In genomic region chr2:85137601-85138140, GRCm38 (mm10) we compare ENCODE assay signal across 10 mouse cellular contexts. TPM values are rescaled to one million over a fixed set of nuclear protein-coding genes. Genes with fewer than 3 reads are reported as not detected.
DNase-seq lines count a peak whose midpoint lies in the region; ATAC-seq and TF ChIP-seq lines count a peak whose summit lies in the region.
"Had no signal": no experiment of that assay in that cellular context is flagged by ENCODE, and none has a peak within 500 bp of the region (broad histone marks: within the 10 kb centered on the region; RNA-seq: fewer than 3 reads in every experiment).

No protein-coding gene starts in this region.

- no peak for TF ChIP-seq POLR2A in heart, adult 2 months (IDR thresholded peaks at IDR 0.05; ENCODE audit: insufficient read depth, low read depth, low read length)

- H3K27ac ChIP-seq in heart, adult 2 months, result peak overlapping the region; percentile 90
- H3K27ac ChIP-seq in lung, embryonic 16.5 days (ENCODE audit: low read length), result peak overlapping the region; percentile 73
- no peak overlapping the region for H3K27ac ChIP-seq in intestine, postnatal 0 days (ENCODE audit: low read depth, low read length)
- H3K27ac ChIP-seq: liver, embryonic 14.5 days had no signal

- TF ChIP-seq EP300 in heart, adult 2 months (IDR thresholded peaks at IDR 0.05; ENCODE audit: insufficient read depth, low read depth, low read length), result no peak

- no peak for TF ChIP-seq CTCF in heart, adult 2 months (IDR thresholded peaks at IDR 0.05)
- no peak for TF ChIP-seq CTCF in intestine, postnatal 0 days (IDR thresholded peaks at IDR 0.05; ENCODE audit: low read depth)

- H3K27me3 ChIP-seq in heart, adult 2 months (ENCODE audit: control insufficient read depth, insufficient read depth, low read length), result no peaks in the 10 kb centered on the region
- no peaks in the 10 kb centered on the region for H3K27me3 ChIP-seq in lung, embryonic 16.5 days (ENCODE audit: control insufficient read depth, insufficient read depth, low read depth, low read length)
- no peaks in the 10 kb centered on the region for H3K27me3 ChIP-seq in intestine, postnatal 0 days (replicated peaks; ENCODE audit: control insufficient read depth, insufficient read depth, low read length)

- H3K4me3 ChIP-seq in heart, adult 2 months, result peak overlapping the region; percentile 57
- peak overlapping the region; percentile 46 for H3K4me3 ChIP-seq in lung, embryonic 16.5 days (ENCODE audit: low read length)
- H3K4me3 ChIP-seq in intestine, postnatal 0 days (ENCODE audit: low read depth, low read length), result peak overlapping the region; percentile 13

- 31% methylated on average over 10 of the region's 10 CpGs for WGBS in heart, adult 2 months
- WGBS in lung, embryonic 16.5 days, result 31% methylated on average over 10 of the region's 10 CpGs
- WGBS in intestine, postnatal 0 days, result 59% methylated on average over 10 of the region's 10 CpGs

- ATAC-seq in lung, embryonic 16.5 days (ENCODE audit: low read depth), result no peak
- ATAC-seq in intestine, postnatal 0 days, result no peak
- peak; percentile 26; the same call in 1 of the 2 replicates for ATAC-seq in neutrophil, adult 5-6 weeks (ENCODE audit: extremely low read depth, insufficient number of reproducible peaks, low FRiP score, poor library complexity, severe bottlenecking)

- intact Hi-C loops in heart, adult 2 months (cut with DNase I), result loop anchor here (2.0 kb wide), 1 partner anchor 41 kb away; no protein-coding TSS in a partner anchor
- intact Hi-C loops in heart, postnatal 25 days (cut with DNase I), result loop anchor here (2.0 kb wide), 1 partner anchor 41 kb away; no protein-coding TSS in a partner anchor

- H3K4me1 ChIP-seq in heart, adult 2 months (ENCODE audit: control insufficient read depth, insufficient read depth, low read length), result peaks cover 8% of the 10 kb centered on the region
- H3K4me1 ChIP-seq in lung, embryonic 16.5 days (replicated peaks; ENCODE audit: control insufficient read depth, insufficient read depth, low read length), result no peaks in the 10 kb centered on the region
- no peaks in the 10 kb centered on the region for H3K4me1 ChIP-seq in intestine, postnatal 0 days (replicated peaks; ENCODE audit: control insufficient read depth, insufficient read depth, low read length)

- no peaks in the 10 kb centered on the region; the same call in 1 of the 2 replicates for H3K79me2 ChIP-seq in heart, adult 2 months (replicated peaks; ENCODE audit: control insufficient read depth, insufficient read depth, low read length)

- H3K9me3 ChIP-seq in lung, embryonic 16.5 days (ENCODE audit: control insufficient read depth, low read length), result no peaks in the 10 kb centered on the region
- no peaks in the 10 kb centered on the region for H3K9me3 ChIP-seq in intestine, postnatal 0 days (ENCODE audit: control insufficient read depth)

- H3K9ac ChIP-seq in heart, adult 2 months (ENCODE audit: low read depth, low read length), result peak overlapping the region; percentile 69
- H3K9ac ChIP-seq in lung, embryonic 16.5 days (ENCODE audit: low read length), result peak overlapping the region; percentile 65
- H3K9ac ChIP-seq in intestine, postnatal 0 days (ENCODE audit: low read depth, low read length), result no peak overlapping the region
- H3K9ac ChIP-seq: liver, embryonic 14.5 days had no signal

- no peak overlapping the region for H3K4me2 ChIP-seq in lung, embryonic 16.5 days (ENCODE audit: low read depth, low read length)
- no peak overlapping the region for H3K4me2 ChIP-seq in intestine, postnatal 0 days (replicated peaks; ENCODE audit: low read depth)

- no peak for DNase-seq in heart, adult 2 months
- DNase-seq in heart, postnatal 25 days (ENCODE audit: low spot score), result no peak
- no peak for DNase-seq in lung, postnatal 14 days
- no peak for DNase-seq in cerebellum, adult 18-20 months
- DNase-seq in natural killer cell, adult 2 months (ENCODE audit: low spot score in 2 of 2), result no peak

- no peaks in the 10 kb centered on the region; the same call in 1 of the 2 replicates for H3K36me3 ChIP-seq in heart, adult 2 months (ENCODE audit: control insufficient read depth, insufficient read depth, low read length)
- H3K36me3 ChIP-seq in lung, embryonic 16.5 days (ENCODE audit: control insufficient read depth, insufficient read depth, low read length), result no peaks in the 10 kb centered on the region
- no peaks in the 10 kb centered on the region for H3K36me3 ChIP-seq in intestine, postnatal 0 days (ENCODE audit: control insufficient read depth, insufficient read depth)

RNA-seq across cellular contexts. Expression of gene Aplnr, which starts 1.6 kb away (rescaled TPM):
- total RNA-seq in heart, adult 2 months (2021), result 10 to 100 TPM; 20.5 to 21.4 TPM
- 35.3 and 76.1 TPM in 2 replicates for polyA plus RNA-seq in heart, adult 2 months (2012; rRNA removed)
- total RNA-seq in heart, postnatal 25 days (2021), result 10 to 100 TPM; 48.6 to 54.3 TPM
- polyA plus RNA-seq in lung, embryonic 16.5 days (2015; fragmentation: Nextera tagmentation; extraction: Ambion mirVana), result 172 and 194 TPM in 2 replicates
- 22.9 and 26.6 TPM in 2 replicates for polyA plus RNA-seq in intestine, postnatal 0 days (2015; fragmentation: Nextera tagmentation; extraction: Ambion mirVana)
- total RNA-seq in neutrophil, adult 5-6 weeks (2017), result 0.47 TPM in 1 of 2 replicates, not detected in the other
- polyA plus RNA-seq: C2C12 had no signal

RNA-seq across cellular contexts. Expression of gene Lrrc55, which starts 59.3 kb away (rescaled TPM):
- 1 to 10 TPM in 1 of 2 experiments, under 1 TPM in 1; 0.81 to 1.6 TPM for total RNA-seq in heart, adult 2 months (2021)
- polyA plus RNA-seq in heart, adult 2 months (2012; rRNA removed), result 1.3 and 3.1 TPM in 2 replicates
- total RNA-seq in heart, postnatal 25 days (2021), result 1 to 10 TPM; 1.6 to 2.8 TPM
- 0.20 and 0.29 TPM in 2 replicates for polyA plus RNA-seq in lung, embryonic 16.5 days (2015; fragmentation: Nextera tagmentation; extraction: Ambion mirVana)
- 1.4 TPM in 2 replicates for polyA plus RNA-seq in intestine, postnatal 0 days (2015; fragmentation: Nextera tagmentation; extraction: Ambion mirVana)
- not detected in 2 replicates for total RNA-seq in neutrophil, adult 5-6 weeks (2017)
- polyA plus RNA-seq: C2C12 had no signal

Comparison
In these comparisons a context has a peak if more than half of its experiments do, and no peak if none do; other contexts are left out.
1. RNA of gene Aplnr, which starts 1.6 kb away (total RNA-seq): 48.6 to 54.3 TPM in heart, postnatal 25 days and 20.5 to 21.4 TPM in heart, adult 2 months; 0.47 TPM in neutrophil, adult 5-6 weeks; every median in the first group is over 10 times any median in the second.
2. Peak in every context shown above with its lines, with median percentiles within 50 percentile points of each other: H3K4me3 ChIP-seq.